Mouse (Mus musculus): ENCODE measurements around the gene Nrm.

Gene Nrm

GRCm38 (mm10) chr17:35861198-35861857 is at the start of gene Nrm:
Gene Nrm, plus strand, starts transcription at chr17:35861318.
- peak; percentile 87 for DNase-seq

- DNase-seq = no peak
Observed at GRCm38 (mm10) chr17:35812307-35812706, 48.8 kb upstream of the Nrm start.

DNA sequence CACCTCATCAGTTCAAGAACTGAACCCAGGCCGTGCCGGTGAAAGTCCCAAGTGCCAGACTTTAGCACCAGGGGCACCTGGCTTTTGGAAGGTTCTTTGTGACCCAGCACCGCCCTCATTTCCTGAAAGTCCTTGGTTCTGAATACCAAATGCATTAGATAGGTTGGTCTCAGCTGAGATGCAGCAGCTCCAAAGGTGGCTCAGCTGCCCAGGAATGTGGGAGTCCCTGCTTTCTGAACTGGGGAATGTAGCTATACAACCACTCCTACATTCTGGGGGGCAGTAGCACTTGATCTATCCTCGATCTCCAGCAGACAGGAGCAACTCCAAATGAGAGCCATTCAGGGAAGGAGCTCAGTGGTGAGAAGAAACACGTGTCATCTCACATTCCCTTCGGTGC is 48.4 kb upstream of the Nrm start:
- DNase-seq = no peak

DNA sequence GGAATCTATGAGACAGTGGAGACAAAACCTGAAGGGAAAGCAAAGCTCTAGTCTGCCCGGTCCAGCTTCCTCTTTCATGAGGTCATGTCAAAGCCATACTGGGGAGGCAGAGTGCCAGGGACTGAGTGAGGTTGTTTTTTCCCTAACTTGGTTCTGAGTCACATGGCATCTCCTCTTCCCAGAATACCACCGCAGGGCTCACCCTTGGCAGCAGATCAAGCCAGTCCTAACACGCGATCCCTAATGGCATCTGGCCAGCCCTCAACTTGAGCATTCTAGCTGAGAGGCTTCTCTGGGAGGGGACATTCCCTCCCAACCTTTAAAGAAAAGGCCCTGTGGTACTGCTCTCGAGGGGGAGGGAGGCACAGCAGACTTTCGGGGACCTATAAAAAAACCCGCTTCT is 47.9 kb upstream of the Nrm start:
- peak; percentile 29 for DNase-seq

DNA sequence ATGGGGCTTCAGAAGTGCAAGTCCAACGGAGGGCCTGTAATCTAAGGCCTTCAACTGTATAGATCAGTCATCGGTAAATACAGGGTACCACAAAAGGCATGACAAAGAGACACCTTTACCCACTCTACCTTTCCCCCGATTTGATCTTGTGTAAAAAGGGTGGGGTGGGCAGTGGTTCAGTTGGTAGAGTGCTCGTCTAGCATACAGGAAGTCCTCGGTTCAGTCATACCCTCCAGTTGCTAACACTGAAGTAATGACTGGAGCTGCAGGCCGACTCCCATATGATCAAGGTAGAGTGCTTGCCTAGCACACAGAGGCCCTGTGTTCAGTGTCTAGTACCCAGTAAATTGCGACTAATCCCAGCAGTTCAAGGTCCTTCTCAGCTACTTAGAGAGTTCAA is 47.5 kb upstream of the Nrm start:
- DNase-seq = no peak

- no peak for DNase-seq
Observed at GRCm38 (mm10) chr17:35814678-35815077, 46.4 kb upstream of the Nrm start.

GRCm38 (mm10) chr17:35815836-35816235 is 45.3 kb upstream of the Nrm start:
- DNase-seq = no peak

DNA sequence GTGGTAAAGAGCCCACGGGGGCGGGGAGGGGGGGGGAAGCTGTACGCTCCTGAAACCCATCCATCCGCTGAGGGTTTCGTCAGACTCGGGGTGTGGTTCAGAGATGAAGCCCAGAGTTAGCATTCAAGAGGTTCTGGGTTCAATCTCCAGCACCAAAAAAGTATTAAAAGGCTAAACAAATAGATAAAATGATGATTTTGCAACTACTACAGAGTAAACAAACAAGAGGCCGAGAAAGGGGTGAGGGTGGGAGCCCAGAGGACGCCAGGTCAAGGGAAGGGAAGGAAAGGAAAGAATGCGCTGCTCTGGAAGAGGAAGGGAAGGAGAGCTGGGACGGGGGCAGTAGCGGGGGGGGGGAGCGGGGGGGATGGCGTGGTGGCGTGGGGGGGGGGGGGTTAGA is 44.4 kb upstream of the Nrm start:
- no peak for DNase-seq

DNA sequence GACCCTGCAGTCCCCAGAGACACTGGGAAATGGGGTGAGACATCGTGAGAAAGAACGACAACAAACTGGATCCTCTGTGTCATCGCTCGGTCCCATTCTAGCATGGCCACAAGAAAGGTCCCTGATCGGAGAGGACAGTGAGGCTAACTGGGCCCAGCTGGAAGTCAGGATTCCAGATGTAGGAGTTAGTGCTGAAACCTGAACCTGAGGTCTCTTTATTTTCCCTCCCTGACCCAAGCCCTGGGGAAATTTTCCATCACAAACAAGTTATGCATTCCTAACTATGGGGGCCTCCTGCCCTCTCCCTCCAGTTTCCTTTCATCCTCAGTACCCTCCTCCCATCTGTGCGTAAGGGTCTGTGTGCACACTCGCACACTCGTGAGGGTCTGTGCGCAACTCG is 43.9 kb upstream of the Nrm start:
- DNase-seq = no peak

DNA sequence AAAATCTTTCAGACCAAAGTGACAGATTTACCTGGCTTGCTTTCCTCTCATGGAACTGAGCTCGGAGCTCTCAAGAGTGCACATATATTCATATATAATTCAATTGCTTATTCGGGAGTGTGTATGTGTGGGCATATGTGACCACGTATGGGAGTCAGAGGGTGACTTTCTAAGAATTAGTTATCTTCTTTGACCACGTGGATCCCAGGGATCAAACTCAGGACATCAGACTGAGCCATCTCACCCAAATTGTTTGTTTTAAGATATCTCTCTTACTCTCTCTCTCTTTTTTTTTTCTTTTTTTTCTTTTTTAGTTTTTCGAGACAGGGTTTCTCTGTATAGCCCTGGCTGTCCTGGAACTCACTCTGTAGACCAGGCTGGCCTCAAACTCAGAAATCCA is 41.0 kb upstream of the Nrm start:
- DNase-seq = no peak

DNA sequence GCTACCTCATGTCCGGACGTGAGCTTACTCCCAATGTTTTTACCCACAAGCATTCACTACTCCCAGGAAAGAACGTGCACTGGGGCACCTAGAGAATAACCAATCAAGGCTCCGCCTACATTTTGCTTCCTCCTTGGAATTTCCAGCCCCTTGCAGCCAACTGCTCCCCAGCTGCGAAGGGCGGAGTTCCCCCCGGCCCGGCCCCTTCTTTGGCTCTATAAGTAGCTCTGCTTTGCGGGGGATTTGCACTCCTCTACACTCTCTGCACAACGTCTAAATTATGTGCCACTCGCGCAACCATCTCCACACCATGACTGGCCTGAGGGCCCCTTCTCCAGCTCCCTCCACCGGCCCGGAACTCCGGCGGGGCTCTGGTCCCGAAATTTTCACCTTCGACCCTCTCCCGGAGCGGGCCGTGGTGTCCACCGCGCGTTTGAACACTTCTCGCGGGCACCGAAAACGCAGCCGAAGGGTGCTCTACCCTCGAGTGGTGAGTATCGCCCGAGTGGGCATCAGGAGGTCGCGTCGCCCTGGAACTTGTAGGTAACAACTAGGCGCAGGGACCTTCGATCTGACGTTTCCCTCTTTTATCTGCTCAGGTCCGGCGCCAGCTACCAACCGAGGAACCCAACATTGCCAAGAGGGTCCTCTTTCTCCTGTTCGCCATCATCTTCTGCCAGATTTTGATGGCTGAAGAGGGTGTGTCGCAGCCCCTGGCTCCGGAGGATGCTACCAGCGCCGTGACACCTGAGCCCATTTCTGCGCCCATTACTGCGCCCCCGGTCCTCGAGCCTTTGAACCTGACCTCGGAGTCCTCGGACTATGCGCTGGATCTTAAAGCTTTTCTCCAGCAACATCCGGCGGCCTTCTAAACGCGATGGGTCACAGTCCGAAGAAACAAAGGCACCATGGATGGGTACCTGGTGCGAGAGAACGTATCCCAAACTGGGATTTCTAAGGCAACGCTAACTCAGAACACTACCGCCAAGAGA is 39.4 kb upstream of the Nrm start, which contains the start of gene Ier3:
TSS of gene Ier3 (plus strand) at position 246 of the 992 bp plus-strand sequence.
- peak; percentile 68 for DNase-seq

GRCm38 (mm10) chr17:35822564-35822963 is 38.6 kb upstream of the Nrm start:
- DNase-seq = no peak

DNA sequence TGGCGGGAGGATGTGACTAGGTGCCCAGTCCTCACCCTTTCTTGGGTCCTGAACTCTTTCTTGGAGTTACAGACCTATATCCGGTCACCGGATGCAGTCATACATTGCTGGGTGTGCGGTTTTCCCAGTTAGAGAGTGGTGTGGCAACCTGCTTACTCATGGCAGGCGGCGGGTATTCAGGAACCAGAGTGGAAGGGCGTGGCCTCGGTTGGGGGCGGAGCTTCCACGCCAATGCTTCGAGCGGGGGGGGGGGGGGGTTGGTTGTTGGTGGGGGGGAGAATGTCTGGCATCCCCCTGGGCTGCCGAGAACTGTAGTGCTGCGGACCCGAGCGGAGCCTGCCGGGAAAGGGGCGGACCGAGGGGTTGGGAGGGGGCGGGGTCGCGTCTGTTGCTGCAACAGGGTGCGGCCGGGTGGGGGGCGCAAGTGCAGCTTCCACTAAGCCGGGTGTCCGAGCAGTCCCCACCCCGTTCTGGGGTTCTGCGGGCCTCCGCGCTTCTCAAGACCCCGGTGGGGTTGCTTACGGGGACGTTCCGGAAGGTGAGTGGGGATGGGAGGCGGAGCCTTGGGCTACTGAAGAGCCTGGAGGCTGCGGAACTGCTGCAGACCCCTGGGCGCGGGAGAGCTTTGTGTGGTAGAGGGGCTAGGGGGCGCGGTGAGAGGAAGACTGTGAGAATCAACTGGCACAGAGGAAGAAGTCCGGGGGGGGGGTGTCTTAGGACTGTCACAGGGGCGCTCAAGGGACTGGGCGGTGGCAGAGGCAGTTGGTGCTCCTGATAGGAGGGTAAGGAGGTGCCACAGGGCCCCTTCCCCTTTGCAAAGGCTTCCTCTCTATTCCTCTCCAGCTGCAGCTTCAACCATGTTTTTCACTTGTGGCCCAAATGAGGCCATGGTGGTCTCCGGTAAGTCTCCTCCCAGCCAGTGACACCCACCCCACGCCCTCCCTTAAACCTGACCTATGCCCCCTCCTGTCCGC is 37.9 kb upstream of the Nrm start, which contains the start of gene Flot1:
TSS of gene Flot1 (plus strand) at position 267 of the 974 bp plus-strand sequence.
- peak; percentile 80 for DNase-seq

GRCm38 (mm10) chr17:35824402-35824801 is 36.7 kb upstream of the Nrm start:
- DNase-seq = peak; percentile 42

GRCm38 (mm10) chr17:35825109-35825850 is 35.8 kb upstream of the Nrm start:
- DNase-seq = peak; percentile 24

GRCm38 (mm10) chr17:35829737-35830136 is 31.4 kb upstream of the Nrm start:
- DNase-seq = peak; percentile 85

DNA sequence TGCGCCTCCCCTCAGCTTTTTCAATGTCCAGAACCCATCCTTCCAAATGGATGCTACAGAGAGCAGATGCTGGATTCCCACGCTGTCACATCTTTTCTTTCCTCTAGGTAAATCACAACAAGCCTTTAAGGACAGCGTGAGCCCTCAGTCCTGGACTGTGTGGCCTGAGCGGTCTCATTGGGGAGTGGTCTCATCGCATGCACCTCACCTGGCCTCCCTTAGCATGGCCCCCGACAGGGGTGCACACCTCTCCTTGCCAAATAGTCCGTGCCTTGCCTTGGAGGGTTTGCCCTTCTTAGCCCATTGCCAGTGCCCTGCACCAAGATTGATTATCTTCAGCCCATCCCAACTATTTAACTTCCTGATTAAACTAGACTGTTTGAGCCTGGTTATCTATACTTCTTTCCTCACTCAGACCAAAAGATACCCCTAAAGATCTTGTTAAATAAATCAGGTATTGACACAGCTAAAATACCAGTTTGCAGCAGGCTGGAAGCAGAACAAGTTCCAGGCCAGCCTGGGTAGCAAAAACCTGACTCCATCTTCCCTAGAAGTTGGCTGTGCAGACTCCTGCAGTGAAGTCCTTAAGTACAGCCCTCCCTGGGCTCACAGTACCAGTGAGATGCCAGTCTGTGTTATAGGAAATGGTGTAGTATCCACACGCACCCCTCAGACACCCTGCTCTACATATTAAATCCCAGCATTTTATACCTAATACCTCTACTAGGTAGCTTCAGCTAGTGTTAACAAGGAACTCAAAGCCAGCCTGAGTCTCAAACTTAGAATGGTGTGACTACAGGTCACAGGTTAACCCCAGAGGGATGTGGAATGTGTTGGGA is 28.5 kb upstream of the Nrm start:
- DNase-seq = no peak

- no peak for DNase-seq
Observed at GRCm38 (mm10) chr17:35833239-35833751, 27.8 kb upstream of the Nrm start.

- DNase-seq = no peak
Observed at GRCm38 (mm10) chr17:35833894-35834293, 27.2 kb upstream of the Nrm start.

DNA sequence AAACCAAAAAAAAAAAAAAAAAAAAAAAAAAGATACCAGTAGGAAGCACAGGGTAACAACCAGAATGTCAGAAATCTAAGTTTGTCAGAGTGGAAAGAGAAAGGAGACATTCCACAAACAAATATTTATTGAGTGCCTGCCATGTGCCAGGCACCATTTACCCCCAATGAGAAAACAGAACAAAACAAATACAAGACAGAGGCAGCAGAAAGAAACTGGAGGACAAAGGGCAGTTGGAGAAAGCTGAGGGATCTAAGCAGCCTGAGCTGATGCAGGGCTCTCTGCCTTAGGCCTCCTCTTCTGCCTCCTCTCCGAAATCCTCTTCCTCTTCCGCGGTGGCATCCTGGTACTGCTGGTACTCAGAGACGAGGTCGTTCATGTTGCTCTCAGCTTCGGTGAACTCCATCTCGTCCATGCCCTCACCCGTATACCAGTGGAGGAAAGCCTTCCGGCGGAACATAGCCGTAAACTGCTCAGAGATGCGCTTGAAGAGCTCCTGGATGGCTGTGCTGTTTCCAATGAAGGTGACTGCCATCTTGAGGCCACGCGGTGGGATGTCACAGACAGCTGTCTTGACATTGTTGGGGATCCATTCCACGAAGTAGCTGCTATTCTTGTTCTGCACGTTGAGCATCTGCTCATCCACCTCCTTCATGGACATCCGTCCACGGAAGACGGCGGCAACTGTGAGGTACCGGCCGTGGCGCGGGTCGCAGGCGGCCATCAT is 26.3 kb upstream of the Nrm start:
- no peak for DNase-seq

Measured in cerebellum, adult 9-10 months (tissue).